Mouse (Mus musculus) limb, embryonic 11.5 days (tissue): ENCODE results near the gene Psg23. TPM values are rescaled to one million over a fixed set of nuclear protein-coding genes. Genes with fewer than 3 reads are reported as not detected.
"Not testable (repeated sequence)": the region's sequence is repeated elsewhere in the genome, so short reads cannot be mapped to it uniquely, and the experiment has no call there.

Source experiments
- ATAC-seq: fragments of 200-750 bp; cut with Nextera tagmentation; 2 replicates; pipeline ENCODE4 v1.8.0; 2017; ENCODE audit warnings: low read depth; ENCODE audit not compliant: insufficient number of reproducible peaks, low FRiP score, low TSS enrichment
- DNase-seq: peaks from one replicate; pipeline ENCODE4 v3.0.0-alpha.2; 2015; ENCODE audit warnings: low spot score
- H3K27ac ChIP-seq: fragments of 300-500 bp; sonication (generic); replicated peaks from 2 replicates; pipeline ENCODE4 v1.5.1; 2014; ENCODE audit warnings: low read depth, mild to moderate bottlenecking, low read length
- H3K27me3 ChIP-seq: fragments of 300-500 bp; sonication (generic); 2 replicates; pipeline ENCODE4 v1.6.1; 2014; ENCODE audit warnings: mild to moderate bottlenecking, low read length, mixed read lengths; ENCODE audit not compliant: control insufficient read depth, insufficient read depth
- H3K36me3 ChIP-seq: fragments of 300-500 bp; sonication (generic); 2 replicates; pipeline ENCODE4 v1.6.1; 2014; ENCODE audit warnings: mild to moderate bottlenecking, low read length, moderate library complexity, mixed read lengths; ENCODE audit not compliant: control insufficient read depth, insufficient read depth
- H3K4me1 ChIP-seq: fragments of 300-500 bp; sonication (generic); 2 replicates; pipeline ENCODE4 v1.6.1; 2014; ENCODE audit warnings: low read length, mixed read lengths; ENCODE audit not compliant: control insufficient read depth, insufficient read depth
- H3K4me2 ChIP-seq: fragments of 300-500 bp; sonication (generic); 2 replicates; pipeline ENCODE4 v1.6.1; 2014; ENCODE audit warnings: low read depth, mild to moderate bottlenecking, moderate library complexity; ENCODE audit not compliant: severe bottlenecking
- H3K4me3 ChIP-seq: fragments of 300-500 bp; sonication (generic); 2 replicates; pipeline ENCODE4 v1.5.1; 2014; ENCODE audit warnings: low read depth, low read length
- H3K9ac ChIP-seq: fragments of 300-500 bp; sonication (generic); 2 replicates; pipeline ENCODE4 v1.6.1; 2014; ENCODE audit warnings: mild to moderate bottlenecking, low read length
- H3K9me3 ChIP-seq: fragments of 300-500 bp; sonication (generic); 2 replicates; pipeline ENCODE4 v1.6.1; 2016; ENCODE audit warnings: low read length; ENCODE audit not compliant: control insufficient read depth
- WGBS: fragments of 180-500 bp; shearing (Covaris S2); extraction: QIAGEN DNeasy Blood & Tissue Kit; methylation state at CpG from one replicate; pipeline ENCODE4 v1.1.7; 2014; 5-methylcytosine and 5-hydroxymethylcytosine counted together
- polyA plus RNA-seq: library from polyadenylated mRNA; unstranded; fragments of >200 nt; fragmentation: Nextera tagmentation; extraction: Ambion mirVana; gene quantifications from 2 replicates; pipeline ENCODE4 v1.2.1, GENCODE M21; 2014

The Psg23 gene
- not detected in 2 replicates for polyA plus RNA-seq

GRCm38 (mm10) chr7:18616401-18616800, at the start of gene Psg23:
Psg23 (minus strand) TSS chr7:18616501.
- WGBS, result 57% methylated on average over 1 of the region's 2 CpGs
- not testable (repeated sequence) for H3K4me3 ChIP-seq, H3K9ac ChIP-seq, H3K4me1 ChIP-seq, H3K4me2 ChIP-seq, H3K27ac ChIP-seq, H3K36me3 ChIP-seq, DNase-seq, ATAC-seq, H3K27me3 ChIP-seq, H3K9me3 ChIP-seq

GRCm38 (mm10) chr7:18656625-18657024, 40.3 kb upstream of the Psg23 start, which contains the start of gene Psg21:
Psg21 (minus strand) TSS chr7:18656725.
- H3K9ac ChIP-seq, H3K27ac ChIP-seq, DNase-seq, H3K4me1 ChIP-seq, H3K4me2 ChIP-seq, H3K4me3 ChIP-seq, H3K36me3 ChIP-seq, H3K27me3 ChIP-seq, H3K9me3 ChIP-seq, ATAC-seq: not testable (repeated sequence)
- WGBS, result 71% methylated on average over 1 of the region's 2 CpGs

- ATAC-seq, H3K9ac ChIP-seq, H3K9me3 ChIP-seq, H3K4me3 ChIP-seq, DNase-seq, H3K4me2 ChIP-seq, H3K4me1 ChIP-seq, H3K27me3 ChIP-seq, H3K27ac ChIP-seq, H3K36me3 ChIP-seq: not testable (repeated sequence)
- WGBS, result 80% methylated on average over 8 of the region's 8 CpGs
Observed at GRCm38 (mm10) chr7:18626921-18627320, 10.6 kb upstream of the Psg23 start.

GRCm38 (mm10) chr7:18567205-18567604, 49.1 kb downstream of the Psg23 start, which contains the start of gene Psg27:
Psg27 (minus strand) TSS chr7:18567305.
- Histone ChIP-seq H3K36me3 (no peaks in the 10 kb centered on the region), H3K4me1 (no peaks in the 10 kb centered on the region), H3K27me3 (no peaks in the 10 kb centered on the region), H3K4me2 (no peak within 1 kb of the TSS), H3K4me3 (no peak within 1 kb of the TSS), H3K27ac (no peak within 1 kb of the TSS), H3K9ac (no peak within 1 kb of the TSS), H3K9me3 (no peaks in the 10 kb centered on the region)
- DNase-seq, result no peak
- ATAC-seq, result no peak
- WGBS, result 87% methylated on average over 3 of the region's 3 CpGs

- Histone ChIP-seq H3K9ac (no peak overlapping the region), H3K27me3 (no peaks in the 10 kb centered on the region), H3K36me3 (no peaks in the 10 kb centered on the region), H3K4me1 (no peaks in the 10 kb centered on the region), H3K4me3 (no peak overlapping the region), H3K9me3 (no peaks in the 10 kb centered on the region), H3K27ac (no peak overlapping the region), H3K4me2 (no peak overlapping the region)
- no peak for DNase-seq
- no peak for ATAC-seq
Observed at GRCm38 (mm10) chr7:18559850-18560249, 56.5 kb downstream of the Psg23 start.

Other genes starting within 250 kb of the Psg23 start
- gene Psg28, start 184.5 kb downstream of the Psg23 start, polyA plus RNA-seq, result not detected in 2 replicates
- not detected in 2 replicates for gene Psg26, start 132.3 kb downstream of the Psg23 start, polyA plus RNA-seq
- gene Psg25, start 84.2 kb downstream of the Psg23 start, polyA plus RNA-seq, result not detected in 2 replicates
- not detected in 2 replicates for gene Psg27, start 49.2 kb downstream of the Psg23 start, polyA plus RNA-seq
- gene Psg21, start 40.2 kb upstream of the Psg23 start, polyA plus RNA-seq, result not detected in 2 replicates
- not detected in 2 replicates for gene Psg20, start 69.7 kb upstream of the Psg23 start, polyA plus RNA-seq
- gene Psg22, start 101.6 kb upstream of the Psg23 start, polyA plus RNA-seq, result not detected in 2 replicates
- gene Psg19, start 182.0 kb upstream of the Psg23 start, polyA plus RNA-seq, result not detected in 2 replicates
- gene Psg17, start 205.1 kb upstream of the Psg23 start, polyA plus RNA-seq, result not detected in 2 replicates
- gene Mill2, start 223.5 kb upstream of the Psg23 start, polyA plus RNA-seq, result not detected in 2 replicates